Mouse (Mus musculus) CH12.LX (cell line): ENCODE data around the gene Mmadhc. TPM values are rescaled to one million over a fixed set of nuclear protein-coding genes. Genes with fewer than 3 reads are reported as not detected.

Source experiments
- DNase-seq: peaks from one replicate; pipeline ENCODE4 v3.0.0-alpha.2; 2013; ENCODE audit errors: extremely low read depth
- H3K27ac ChIP-seq: 2 replicates; pipeline ENCODE4 v1.5.1; 2012; ENCODE audit warnings: low read depth, mild to moderate bottlenecking, control low read depth, moderate library complexity; ENCODE audit not compliant: insufficient read depth
- H3K27me3 ChIP-seq: replicated peaks from 2 replicates; pipeline ENCODE3; 2012; ENCODE audit warnings: inconsistent platforms
- H3K36me3 ChIP-seq, 2 experiments: replicated peaks in 1 of 2; 2 replicates each; pipeline versions ENCODE3 to v1.6.1; 2012; ENCODE audit warnings: inconsistent platforms in 1 of 2, low read length in 1 of 2, mild to moderate bottlenecking in 1 of 2, mixed read lengths in 1 of 2, moderate library complexity in 1 of 2; ENCODE audit not compliant: control insufficient read depth in 1 of 2, insufficient read depth in 1 of 2
- H3K4me1 ChIP-seq, 2 experiments: 2 replicates each; pipeline ENCODE4 v1.6.1; 2012; ENCODE audit warnings: inconsistent platforms in 1 of 2, moderate library complexity in 1 of 2; ENCODE audit not compliant: insufficient read depth in 2 of 2, control insufficient read depth in 1 of 2
- H3K4me2 ChIP-seq: 2 replicates; pipeline ENCODE4 v1.6.1; 2012; ENCODE audit warnings: low read depth, mild to moderate bottlenecking, control low read depth; ENCODE audit not compliant: poor library complexity, insufficient read depth, severe bottlenecking
- H3K4me3 ChIP-seq, 3 experiments: fragments of 150-350 bp in 1 of 3; sonication (generic) in 1 of 3; replicated peaks in 1 of 3; 2 replicates each; pipeline versions ENCODE3 to v1.5.1; 2011 to 2012; ENCODE audit warnings: low read depth in 2 of 3, low read length in 2 of 3, mild to moderate bottlenecking in 2 of 3, moderate library complexity in 2 of 3, control low read depth in 1 of 3, improper control_type of control experiment in 1 of 3, inconsistent platforms in 1 of 3, mixed read lengths in 1 of 3; ENCODE audit not compliant: poor library complexity in 1 of 3
- H3K79me2 ChIP-seq: replicated peaks from 2 replicates; pipeline ENCODE4 v1.6.1; 2012; ENCODE audit warnings: mild to moderate bottlenecking, moderate library complexity; ENCODE audit not compliant: control insufficient read depth, poor library complexity, insufficient read depth, severe bottlenecking; ENCODE audit errors: extremely low read depth
- H3K9ac ChIP-seq: 2 replicates; pipeline ENCODE4 v1.6.1; 2012; ENCODE audit warnings: low read depth, mild to moderate bottlenecking, control low read depth, moderate library complexity; ENCODE audit not compliant: insufficient read depth
- H3K9me3 ChIP-seq: replicated peaks from 2 replicates; pipeline ENCODE3; 2012; ENCODE audit warnings: low read length, inconsistent platforms, mixed read lengths
- CHD2 ChIP-seq: IDR thresholded peaks from 2 replicates; pipeline ENCODE4 v1.6.1; 2011; ENCODE audit warnings: low read length, improper control_type of control experiment
- CTCF ChIP-seq, 2 experiments: IDR thresholded peaks in 1 of 2; conservative IDR thresholded peaks in 1 of 2; 2 replicates each; pipeline ENCODE4 v1.5.1; 2011 to 2012; ENCODE audit warnings: low read depth in 2 of 2, low read length in 2 of 2, improper control_type of control experiment in 1 of 2, inconsistent platforms in 1 of 2, mild to moderate bottlenecking in 1 of 2, moderate library complexity in 1 of 2
- E2F4 ChIP-seq: IDR thresholded peaks from 2 replicates; pipeline ENCODE4 v1.6.1; 2011; ENCODE audit warnings: low read depth, low read length, improper control_type of control experiment; ENCODE audit not compliant: insufficient replicate concordance
- EP300 ChIP-seq: IDR thresholded peaks from 2 replicates; pipeline ENCODE4 v1.6.1; 2011; ENCODE audit warnings: low read length, improper control_type of control experiment
- ETS1 ChIP-seq: conservative IDR thresholded peaks from 2 replicates; pipeline ENCODE4 v1.6.1; 2012; ENCODE audit warnings: low read depth, mild to moderate bottlenecking, inconsistent platforms, low read length, improper control_type of control experiment, moderate library complexity
- HCFC1 ChIP-seq: IDR thresholded peaks from 2 replicates; pipeline ENCODE4 v1.6.1; 2012; ENCODE audit warnings: low read depth, mild to moderate bottlenecking, inconsistent platforms, low read length, improper control_type of control experiment
- IRF4 ChIP-seq: IDR thresholded peaks from 2 replicates; pipeline ENCODE4 v1.6.1; 2014; ENCODE audit warnings: low read depth, mild to moderate bottlenecking, inconsistent platforms, low read length, improper control_type of control experiment
- JUN ChIP-seq: IDR thresholded peaks from 2 replicates; pipeline ENCODE4 v1.6.1; 2011; ENCODE audit warnings: low read depth, mild to moderate bottlenecking, low read length, improper control_type of control experiment, moderate library complexity; ENCODE audit not compliant: insufficient read depth
- JUND ChIP-seq: conservative IDR thresholded peaks from 2 replicates; pipeline ENCODE4 v1.6.1; 2011; ENCODE audit warnings: low read depth, low read length, improper control_type of control experiment
- MAX ChIP-seq: IDR thresholded peaks from 2 replicates; pipeline ENCODE4 v1.6.1; 2011; ENCODE audit warnings: low read length, improper control_type of control experiment
- MEF2A ChIP-seq: IDR thresholded peaks from 2 replicates; pipeline ENCODE4 v1.6.1; 2014; ENCODE audit warnings: low read depth, mild to moderate bottlenecking, inconsistent platforms, low read length, improper control_type of control experiment, borderline replicate concordance
- MXI1 ChIP-seq: IDR thresholded peaks from 2 replicates; pipeline ENCODE4 v1.6.1; 2011; ENCODE audit warnings: mild to moderate bottlenecking, low read depth, low read length, improper control_type of control experiment
- MYC ChIP-seq: IDR thresholded peaks from 2 replicates; pipeline ENCODE4 v1.6.1; 2011; ENCODE audit warnings: low read depth, mild to moderate bottlenecking, improper control_type of control experiment, low read length
- NELFE ChIP-seq: IDR thresholded peaks from 2 replicates; pipeline ENCODE4 v1.6.1; 2011; ENCODE audit warnings: low read depth, low read length, improper control_type of control experiment
- PAX5 ChIP-seq: IDR thresholded peaks from 2 replicates; pipeline ENCODE4 v1.6.1; 2012; ENCODE audit warnings: low read length, inconsistent platforms, mixed read lengths
- POLR2AphosphoS2 ChIP-seq: IDR thresholded peaks from 2 replicates; pipeline ENCODE4 v1.6.1; 2011; ENCODE audit warnings: low read depth, low read length, improper control_type of control experiment
- SMC3 ChIP-seq: IDR thresholded peaks from 2 replicates; pipeline ENCODE4 v1.6.1; 2011; ENCODE audit warnings: low read depth, low read length, improper control_type of control experiment
- TBP ChIP-seq: conservative IDR thresholded peaks from 2 replicates; pipeline ENCODE4 v1.6.1; 2011; ENCODE audit warnings: low read depth, low read length, improper control_type of control experiment
- UBTF ChIP-seq: IDR thresholded peaks from 2 replicates; pipeline ENCODE4 v1.6.1; 2012; ENCODE audit warnings: low read depth, mild to moderate bottlenecking, inconsistent platforms, low read length, improper control_type of control experiment, moderate library complexity
- ZC3H11A ChIP-seq: IDR thresholded peaks from 2 replicates; pipeline ENCODE4 v1.6.1; 2012; ENCODE audit warnings: low read depth, mild to moderate bottlenecking, inconsistent platforms, low read length, improper control_type of control experiment
- ZKSCAN1 ChIP-seq: IDR thresholded peaks from 2 replicates; pipeline ENCODE4 v1.6.1; 2012; ENCODE audit warnings: low read depth, inconsistent platforms, low read length, improper control_type of control experiment, borderline replicate concordance
- ZMIZ1 ChIP-seq: IDR thresholded peaks from 2 replicates; pipeline ENCODE4 v1.6.1; 2012; ENCODE audit warnings: low read depth, mild to moderate bottlenecking, inconsistent platforms, low read length, improper control_type of control experiment
- dilution Hi-C: fragments of 300-500 bp; cut with MboI; formaldehyde crosslinking; loops from 2 replicates; pipeline ENCODE4 v1.14.3; 2020; ENCODE audit warnings: low sequenced_read_pairs; ENCODE audit not compliant: extremely low pct_unique_long_range_greater_than_20kb, extremely low pct_ligation_motif_present
- in situ Hi-C: fragments of 300-500 bp; cut with MboI; formaldehyde crosslinking; loops from 3 replicates; pipeline ENCODE4 v1.14.3; 2019; ENCODE audit warnings: low sequenced_read_pairs, low pct_ligation_motif_present, low pct_unique_long_range_greater_than_20kb, mixed read lengths
- polyA plus RNA-seq: library from polyadenylated mRNA; unstranded; fragments of >175 nt; gene quantifications from 2 replicates; pipeline ENCODE4 v1.2.1, GENCODE M21; 2012; ENCODE audit warnings: low read depth; ENCODE audit not compliant: insufficient read length
- total RNA-seq, 2 experiments: library from RNA; depleted of rRNA; stranded (reverse); fragments of 300-350 nt in 1 of 2; fragments of >200 nt in 1 of 2; gene quantifications; 2 replicates each; pipeline ENCODE4 v1.2.3; 2012 to 2014

Gene Mmadhc
- total and polyA plus RNA-seq, 3 experiments = 74.9 to 142 (median 99.1) TPM

DNA sequence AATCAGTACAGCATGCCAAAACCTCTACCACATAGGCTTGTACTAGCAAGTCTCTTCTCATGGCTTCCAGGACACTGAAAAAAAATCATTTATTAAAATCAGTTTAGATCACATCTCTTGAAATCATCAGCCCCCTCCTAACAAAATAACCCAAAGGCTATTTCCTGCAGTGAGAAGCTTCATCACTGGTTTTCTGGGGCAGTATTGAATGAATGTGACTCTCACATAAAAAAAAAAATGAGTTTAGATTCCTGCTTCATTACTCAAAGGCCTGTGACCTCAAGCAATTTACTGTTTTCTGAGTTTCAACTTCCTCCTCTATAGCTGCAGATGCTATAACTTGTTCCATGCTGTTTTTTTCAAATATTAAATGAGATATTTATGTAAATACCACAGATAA, 29.6 kb downstream of the Mmadhc start:
- Histone ChIP-seq H3K9me3 (no peaks in the 10 kb centered on the region), H3K36me3 (no peaks in the 10 kb centered on the region), H3K27ac (no peak overlapping the region), H3K4me1 (no peaks in the 10 kb centered on the region), H3K79me2 (no peaks in the 10 kb centered on the region), H3K9ac (no peak overlapping the region), H3K4me3 (no peak overlapping the region), H3K27me3 (no peaks in the 10 kb centered on the region), H3K4me2 (no peak overlapping the region)
- no peak for DNase-seq
- TF ChIP-seq HCFC1 = no peak
- TF ChIP-seq SMC3 = no peak
- TF ChIP-seq IRF4 = no peak
- TF ChIP-seq MAX = no peak
- no peak for TF ChIP-seq MYC
- no peak for TF ChIP-seq JUND
- dilution Hi-C loops (no loop called here), in situ Hi-C loops (no loop called here)

DNA sequence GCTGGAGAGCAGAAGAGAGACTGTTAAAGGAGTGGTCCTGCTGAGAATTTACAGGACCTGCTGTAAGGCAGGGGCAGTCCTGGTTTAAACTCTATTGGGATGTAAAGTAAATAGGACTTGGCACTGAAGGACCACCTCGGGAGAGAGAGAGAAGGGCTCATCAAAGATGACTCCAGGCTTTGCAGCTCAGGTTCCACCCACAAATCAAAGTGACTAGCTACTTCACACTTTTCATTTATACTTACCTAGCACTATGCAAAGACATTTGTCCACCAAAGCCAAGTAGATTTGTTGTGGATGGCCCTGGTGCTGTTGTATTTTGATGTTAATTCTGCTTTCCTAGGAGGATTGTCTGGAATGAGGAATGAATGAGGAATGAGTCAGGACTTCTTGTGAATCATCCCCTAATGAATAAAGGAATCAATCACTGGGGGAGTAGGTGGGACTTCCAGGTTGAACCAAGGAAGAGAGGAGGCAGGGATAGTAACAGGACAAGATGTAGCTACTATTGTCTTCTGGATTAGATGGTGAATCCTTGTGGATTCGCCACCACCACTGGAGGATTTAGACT, 31.3 kb downstream of the Mmadhc start:
- DNase-seq = no peak
- H3K79me2 ChIP-seq = no peaks in the 10 kb centered on the region
- no peaks in the 10 kb centered on the region for H3K36me3 ChIP-seq
- no peaks in the 10 kb centered on the region for H3K9me3 ChIP-seq
- H3K4me2 ChIP-seq = no peak overlapping the region
- TF ChIP-seq CTCF (conservative IDR thresholded peaks at IDR 0.05 in 1 of 2, IDR thresholded peaks at IDR 0.05 in 1 of 2; ENCODE audit: low read depth in 2 of 2, low read length in 2 of 2) (no peak), UBTF (no peak), ZKSCAN1 (no peak), ZC3H11A (no peak), POLR2AphosphoS2 (no peak), MXI1 (no peak), TBP (no peak), ZMIZ1 (no peak), MEF2A (no peak), IRF4 (no peak), NELFE (no peak), E2F4 (no peak), SMC3 (no peak), EP300 (no peak), JUN (no peak), CHD2 (no peak), PAX5 (no peak), ETS1 (no peak)
- no peak overlapping the region for H3K4me3 ChIP-seq
- dilution Hi-C loops (no loop called here), in situ Hi-C loops (no loop called here)
- H3K27ac ChIP-seq = no peak overlapping the region
- no peaks in the 10 kb centered on the region for H3K4me1 ChIP-seq
- H3K27me3 ChIP-seq = no peaks in the 10 kb centered on the region
- H3K9ac ChIP-seq = no peak overlapping the region
